Mouse (Mus musculus) lung, adult 2 months (tissue): Measurements from ENCODE around the gene Dhdh.

Experiments
- CTCF ChIP-seq: fragments of 200-500 bp; IDR thresholded peaks from 2 replicates; pipeline ENCODE4 v1.5.1; 2011; ENCODE audit warnings: mild to moderate bottlenecking, low read length, control low read depth; ENCODE audit not compliant: insufficient read depth
- POLR2A ChIP-seq: fragments of 200-500 bp; IDR thresholded peaks from 2 replicates; pipeline ENCODE4 v1.6.1; 2011; ENCODE audit warnings: low read depth, mild to moderate bottlenecking, control low read depth, low read length, borderline replicate concordance; ENCODE audit errors: extremely low read depth

- TF ChIP-seq CTCF = no peak
- TF ChIP-seq POLR2A = no peak
Observed at GRCm38 (mm10) chr7:45507583-45507982, 19.0 kb upstream of the Dhdh start.
